Mouse (Mus musculus) hindbrain, embryonic 15.5 days (tissue): ENCODE data around the gene Als2cr12. TPM values are rescaled to one million over a fixed set of nuclear protein-coding genes. Genes with fewer than 3 reads are reported as not detected.
"Not testable (repeated sequence)": the region's sequence is repeated elsewhere in the genome, so short reads cannot be mapped to it uniquely, and the experiment has no call there.

ENCODE experiments used
- ATAC-seq: fragments of 200-750 bp; cut with Nextera tagmentation; 2 replicates; pipeline ENCODE4 v1.8.0; 2017; ENCODE audit warnings: low read depth, moderate number of reproducible peaks, moderate TSS enrichment; ENCODE audit not compliant: low FRiP score
- H3K27ac ChIP-seq: fragments of 300-500 bp; sonication (generic); replicated peaks from 2 replicates; pipeline ENCODE4 v1.5.1; 2015; ENCODE audit warnings: mild to moderate bottlenecking, inconsistent platforms
- H3K27me3 ChIP-seq: fragments of 300-500 bp; sonication (generic); 2 replicates; pipeline ENCODE4 v1.6.1; 2015; ENCODE audit warnings: control low read depth, inconsistent platforms
- H3K36me3 ChIP-seq: fragments of 300-500 bp; sonication (generic); 2 replicates; pipeline ENCODE4 v1.6.1; 2015; ENCODE audit warnings: control low read depth, inconsistent platforms
- H3K4me1 ChIP-seq: fragments of 300-500 bp; sonication (generic); replicated peaks from 2 replicates; pipeline ENCODE4 v1.6.1; 2015; ENCODE audit warnings: control low read depth, inconsistent platforms
- H3K4me2 ChIP-seq: fragments of 300-500 bp; sonication (generic); 2 replicates; pipeline ENCODE4 v1.6.1; 2015; ENCODE audit warnings: moderate library complexity, mild to moderate bottlenecking, inconsistent platforms
- H3K4me3 ChIP-seq: fragments of 300-500 bp; sonication (generic); 2 replicates; pipeline ENCODE4 v1.5.1; 2015; ENCODE audit warnings: mild to moderate bottlenecking, inconsistent platforms
- H3K9ac ChIP-seq: fragments of 300-500 bp; sonication (generic); 2 replicates; pipeline ENCODE4 v1.6.1; 2015; ENCODE audit warnings: inconsistent platforms
- H3K9me3 ChIP-seq: fragments of 300-500 bp; sonication (generic); 2 replicates; pipeline ENCODE4 v1.6.1; 2016; ENCODE audit warnings: control low read depth, inconsistent platforms
- WGBS: fragments of 180-500 bp; shearing (Covaris S2); methylation state at CpG from one replicate; pipeline ENCODE4 v1.1.7; 2015; 5-methylcytosine and 5-hydroxymethylcytosine counted together
- polyA plus RNA-seq: library from polyadenylated mRNA; unstranded; fragments of >200 nt; fragmentation: Nextera tagmentation; extraction: Ambion mirVana; gene quantifications from 2 replicates; pipeline ENCODE4 v1.2.1, GENCODE M21; 2015

The Als2cr12 gene
- not detected in 2 replicates for polyA plus RNA-seq

DNA sequence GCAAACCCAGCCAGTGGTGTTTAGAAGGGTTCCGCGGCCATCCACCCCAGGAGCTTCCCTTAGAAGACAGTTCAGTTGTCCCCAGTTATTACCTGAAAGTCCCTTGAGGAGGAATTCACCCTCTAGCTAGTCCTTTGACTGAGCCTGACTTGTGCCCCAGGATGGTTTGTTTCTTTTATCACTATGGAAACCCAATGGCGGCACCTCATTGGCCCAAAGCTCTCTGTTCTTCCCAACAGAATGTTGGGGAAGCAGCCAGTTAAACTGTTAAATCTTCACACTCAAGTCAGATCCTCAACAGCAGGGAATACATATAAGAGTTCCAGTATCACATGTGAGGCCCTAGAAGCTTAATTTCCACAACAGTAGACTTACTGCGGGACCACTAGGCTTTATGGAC is at the start of gene Als2cr12:
Gene Als2cr12 (minus strand): TSS at position 180 of the 400 bp plus-strand sequence.
- not testable (repeated sequence) for H3K27ac ChIP-seq, H3K4me2 ChIP-seq, H3K4me1 ChIP-seq, H3K9ac ChIP-seq, H3K36me3 ChIP-seq, H3K9me3 ChIP-seq, H3K27me3 ChIP-seq, ATAC-seq, H3K4me3 ChIP-seq
- WGBS, result 89% methylated on average over 4 of the region's 4 CpGs

DNA sequence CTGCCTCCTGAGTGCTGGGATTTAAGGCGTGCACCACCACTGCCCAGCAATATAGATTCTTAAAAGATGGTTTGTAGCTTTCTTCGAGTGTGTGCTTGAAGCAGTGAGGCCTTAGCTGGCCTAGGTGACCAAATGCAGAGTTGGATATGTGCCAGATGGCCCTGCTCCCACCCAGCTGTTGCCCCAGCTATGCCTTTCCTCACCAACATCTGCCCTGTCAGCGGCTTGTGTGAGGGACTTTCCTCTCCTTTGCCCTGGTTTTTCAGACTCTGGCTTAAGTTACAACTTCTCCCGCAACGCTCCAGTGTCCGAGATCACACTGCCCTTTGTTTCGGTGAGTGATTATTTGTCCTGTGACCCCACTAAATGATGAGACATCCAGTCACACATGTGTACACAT is 48.9 kb upstream of the Als2cr12 start:
- WGBS, result 91% methylated on average over 7 of the region's 7 CpGs
- H3K4me3 ChIP-seq, result no peak overlapping the region
- no peak overlapping the region for H3K9ac ChIP-seq
- peaks cover 4% of the 10 kb centered on the region; the same call in 1 of the 2 replicates for H3K36me3 ChIP-seq
- no peak overlapping the region for H3K4me2 ChIP-seq
- no peaks in the 10 kb centered on the region for H3K27me3 ChIP-seq
- no peaks in the 10 kb centered on the region for H3K4me1 ChIP-seq
- no peak for ATAC-seq
- H3K9me3 ChIP-seq, result no peaks in the 10 kb centered on the region
- H3K27ac ChIP-seq, result no peak overlapping the region

DNA sequence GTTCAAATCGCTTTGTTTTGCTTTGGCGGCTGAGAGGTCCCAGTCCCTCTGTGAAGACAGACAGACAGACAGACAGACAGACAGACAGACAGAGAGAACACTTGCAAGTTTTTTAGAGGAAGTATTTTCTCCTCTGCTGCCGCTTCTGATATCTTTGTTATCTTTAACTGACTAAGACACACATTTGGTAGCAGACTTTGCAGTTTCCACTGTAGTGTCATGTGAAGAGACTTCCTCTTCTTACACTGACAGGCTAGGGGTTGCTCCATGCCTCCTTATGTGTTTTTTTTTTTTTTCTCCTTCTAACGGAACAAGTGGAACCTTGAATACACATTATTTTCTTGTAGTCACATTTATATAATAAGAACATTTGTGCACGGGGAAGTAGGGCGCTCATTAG is 47.5 kb upstream of the Als2cr12 start:
- peaks cover 4% of the 10 kb centered on the region; the same call in 1 of the 2 replicates for H3K36me3 ChIP-seq
- H3K9me3 ChIP-seq, result no peaks in the 10 kb centered on the region
- no peak overlapping the region for H3K27ac ChIP-seq
- no peaks in the 10 kb centered on the region for H3K27me3 ChIP-seq
- no peak overlapping the region for H3K4me2 ChIP-seq
- H3K4me1 ChIP-seq, result no peaks in the 10 kb centered on the region
- H3K9ac ChIP-seq, result no peak overlapping the region
- 96% methylated on average over 6 of the region's 6 CpGs for WGBS
- no peak for ATAC-seq
- no peak overlapping the region for H3K4me3 ChIP-seq

DNA sequence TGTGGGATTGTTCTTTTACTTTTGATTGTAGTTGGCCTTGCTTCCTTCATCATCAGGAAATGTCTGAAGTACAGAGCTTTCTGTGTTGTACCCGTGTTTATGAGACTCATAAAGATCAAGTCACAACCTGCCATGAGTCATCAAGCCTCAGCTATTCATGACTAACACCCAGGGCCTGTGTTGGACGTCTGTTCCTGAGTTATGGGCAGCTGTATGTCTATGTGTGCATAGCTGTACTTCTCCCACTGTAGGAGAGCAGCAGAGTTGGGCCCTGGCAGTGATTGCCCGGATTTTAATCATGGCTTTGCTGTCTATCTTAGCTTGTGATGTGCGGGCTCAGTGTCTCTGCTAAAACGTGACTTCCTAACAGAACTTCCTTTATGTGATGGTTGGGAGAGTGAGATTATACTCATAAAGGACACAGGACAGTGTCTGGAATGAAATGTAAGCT is 46.8 kb upstream of the Als2cr12 start:
- Histone ChIP-seq H3K9ac (no peak overlapping the region), H3K4me3 (no peak overlapping the region), H3K9me3 (no peaks in the 10 kb centered on the region), H3K4me1 (no peaks in the 10 kb centered on the region), H3K36me3 (peaks cover 4% of the 10 kb centered on the region; the same call in 1 of the 2 replicates), H3K4me2 (no peak overlapping the region), H3K27ac (no peak overlapping the region), H3K27me3 (no peaks in the 10 kb centered on the region)
- 83% methylated on average over 5 of the region's 5 CpGs for WGBS
- no peak for ATAC-seq

DNA sequence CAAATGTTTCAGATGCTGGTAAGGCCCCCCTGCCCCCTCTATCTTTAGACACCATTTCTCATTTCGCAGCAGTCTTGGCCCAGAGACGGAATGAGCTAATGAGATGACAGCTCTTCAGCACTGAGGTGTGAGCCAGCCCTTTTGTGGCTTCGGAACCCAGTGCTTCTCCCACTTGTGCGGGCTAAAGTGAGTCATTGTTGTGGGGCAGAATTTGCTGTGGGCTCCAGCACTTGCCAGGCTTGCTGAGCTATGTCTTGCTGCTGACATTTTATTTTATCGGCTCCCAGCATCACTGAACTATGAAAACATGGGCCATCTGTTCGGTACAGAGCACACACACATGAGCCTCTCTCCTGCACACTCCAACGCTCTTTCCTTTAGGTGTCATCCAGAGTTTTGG is 43.7 kb upstream of the Als2cr12 start:
- no peak overlapping the region for H3K4me3 ChIP-seq
- peaks cover 6% of the 10 kb centered on the region; the same call in 1 of the 2 replicates for H3K36me3 ChIP-seq
- 91% methylated on average over 7 of the region's 7 CpGs for WGBS
- no peak overlapping the region for H3K4me2 ChIP-seq
- no peak overlapping the region for H3K27ac ChIP-seq
- no peaks in the 10 kb centered on the region for H3K4me1 ChIP-seq
- no peak overlapping the region for H3K9ac ChIP-seq
- H3K27me3 ChIP-seq, result no peaks in the 10 kb centered on the region
- no peaks in the 10 kb centered on the region for H3K9me3 ChIP-seq
- no peak for ATAC-seq

DNA sequence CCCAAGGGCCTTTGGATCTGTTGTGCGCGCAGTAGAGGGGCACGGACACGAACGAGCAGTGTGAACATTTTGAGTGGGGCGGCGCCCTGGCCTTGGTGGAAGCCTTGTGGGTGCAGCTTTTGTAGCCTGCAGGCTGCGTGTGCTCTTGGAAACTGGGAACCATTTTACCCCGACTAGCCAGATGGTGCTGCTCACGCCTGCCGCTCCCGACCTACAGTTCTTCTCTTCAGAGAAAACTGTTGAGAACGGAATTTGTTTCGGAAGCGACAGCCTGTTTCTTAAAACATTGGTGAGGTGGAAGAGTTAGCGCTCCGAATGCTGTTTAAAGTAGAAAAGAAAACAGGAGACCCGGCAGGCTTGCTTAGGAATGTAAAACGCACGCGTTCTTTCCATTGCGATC is 41.2 kb upstream of the Als2cr12 start:
- peaks cover 5% of the 10 kb centered on the region; the same call in 1 of the 2 replicates for H3K36me3 ChIP-seq
- no peak for ATAC-seq

DNA sequence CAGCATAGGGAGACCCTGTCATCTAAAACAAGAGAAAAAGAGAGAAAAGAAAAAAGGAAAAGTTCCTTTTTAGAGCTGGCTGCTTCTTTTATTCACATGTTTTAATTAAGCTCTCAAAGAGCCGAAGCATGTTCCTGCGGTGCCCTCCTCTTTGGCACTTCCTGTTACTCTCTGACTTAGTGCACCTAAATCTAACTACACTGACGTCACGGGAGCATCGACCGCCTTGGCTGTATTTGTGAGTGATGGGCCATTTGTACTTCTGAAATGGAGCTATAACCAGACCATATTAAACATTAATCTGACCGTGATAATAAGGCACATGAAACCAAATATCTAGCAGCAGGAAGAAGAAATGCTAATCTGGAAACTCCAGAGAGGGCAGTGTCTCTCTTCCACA is 40.2 kb upstream of the Als2cr12 start:
- WGBS, result 92% methylated on average over 7 of the region's 7 CpGs
- H3K4me1 ChIP-seq, result no peaks in the 10 kb centered on the region
- H3K27ac ChIP-seq, result no peak overlapping the region
- ATAC-seq, result no peak
- no peaks in the 10 kb centered on the region for H3K27me3 ChIP-seq
- H3K36me3 ChIP-seq, result peaks cover 3% of the 10 kb centered on the region; the same call in 1 of the 2 replicates
- H3K9me3 ChIP-seq, result no peaks in the 10 kb centered on the region
- no peak overlapping the region for H3K9ac ChIP-seq
- no peak overlapping the region for H3K4me3 ChIP-seq
- no peak overlapping the region for H3K4me2 ChIP-seq

More for the DNA sequence above, 41.2 kb upstream of the Als2cr12 start:
- 97% methylated on average over 22 of the region's 22 CpGs for WGBS
- H3K27me3 ChIP-seq, result no peaks in the 10 kb centered on the region
- no peak overlapping the region for H3K4me3 ChIP-seq
- H3K4me2 ChIP-seq, result no peak overlapping the region
- no peaks in the 10 kb centered on the region for H3K9me3 ChIP-seq
- H3K27ac ChIP-seq, result no peak overlapping the region
- no peaks in the 10 kb centered on the region for H3K4me1 ChIP-seq
- no peak overlapping the region for H3K9ac ChIP-seq

DNA sequence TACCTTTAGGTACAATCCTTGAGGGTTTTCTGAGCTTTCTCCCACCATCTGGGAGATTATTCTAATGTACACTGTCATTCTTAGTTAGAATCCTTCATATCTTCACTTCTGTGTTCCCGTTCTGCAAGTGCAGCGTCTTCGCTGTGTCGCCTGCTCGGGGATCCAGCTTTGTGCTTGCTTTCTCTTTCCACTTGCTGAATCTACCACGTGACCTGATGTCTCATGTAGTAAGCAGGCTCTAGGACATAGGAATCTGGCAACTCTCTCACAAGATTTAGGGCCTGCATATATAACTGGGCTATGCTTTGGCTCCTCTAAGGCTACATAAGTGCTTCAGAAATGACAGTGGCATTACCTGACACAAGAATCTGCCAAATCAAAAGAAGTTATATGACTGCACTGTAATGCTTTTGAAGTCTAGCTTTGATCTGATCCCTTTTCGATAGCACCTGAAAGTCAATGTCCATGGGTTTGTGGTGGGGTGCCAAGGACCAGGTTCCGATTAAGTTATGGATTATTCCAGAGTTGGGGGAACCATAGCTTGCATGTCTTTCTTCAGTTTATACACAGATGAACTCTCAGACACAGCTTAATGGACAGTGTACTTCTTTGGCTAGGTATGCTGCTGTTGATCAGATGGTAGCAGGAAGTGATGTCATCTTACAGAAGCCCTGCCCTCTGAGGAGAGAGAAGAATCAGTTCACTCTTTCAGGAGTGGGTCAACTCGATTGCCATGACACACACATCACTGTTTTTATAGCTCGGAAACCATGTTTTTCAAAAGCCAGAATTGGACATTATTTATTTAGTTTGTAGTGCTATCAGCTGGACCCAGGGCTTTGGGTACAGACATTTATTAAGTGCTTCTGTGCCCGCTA is 38.5 kb upstream of the Als2cr12 start:
- ATAC-seq, result no peak
- Histone ChIP-seq H3K4me2 (no peak overlapping the region), H3K27me3 (no peaks in the 10 kb centered on the region), H3K9ac (no peak overlapping the region), H3K36me3 (peaks cover 3% of the 10 kb centered on the region; the same call in 1 of the 2 replicates), H3K4me3 (no peak overlapping the region), H3K27ac (no peak overlapping the region), H3K4me1 (no peaks in the 10 kb centered on the region), H3K9me3 (no peaks in the 10 kb centered on the region)
- 94% methylated on average over 11 of the region's 11 CpGs for WGBS

DNA sequence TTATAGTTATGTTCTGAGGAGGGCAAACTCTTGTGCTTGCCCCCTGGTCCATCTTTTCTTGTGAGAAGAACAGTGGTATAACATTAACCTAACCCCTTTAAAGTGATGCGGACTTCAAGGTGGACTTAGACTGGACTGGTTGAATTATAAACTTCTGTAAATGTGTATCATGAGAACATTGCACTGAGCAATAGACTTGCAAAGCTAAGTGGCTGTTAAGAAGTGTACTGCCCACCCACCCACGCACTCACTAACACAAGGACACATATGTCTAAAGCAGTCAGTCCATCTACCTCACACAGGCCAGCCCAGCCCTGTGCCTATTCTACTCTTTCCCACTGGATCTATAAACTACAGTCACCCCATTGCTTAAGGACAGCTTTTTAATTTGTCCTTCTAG is 37.8 kb upstream of the Als2cr12 start:
- no peak for ATAC-seq
- no peak overlapping the region for H3K4me3 ChIP-seq
- no peaks in the 10 kb centered on the region for H3K4me1 ChIP-seq
- H3K9me3 ChIP-seq, result no peaks in the 10 kb centered on the region
- no peak overlapping the region for H3K9ac ChIP-seq
- WGBS, result 94% methylated on average over 2 of the region's 2 CpGs
- H3K4me2 ChIP-seq, result no peak overlapping the region
- no peak overlapping the region for H3K27ac ChIP-seq
- H3K36me3 ChIP-seq, result peaks cover 3% of the 10 kb centered on the region; the same call in 1 of the 2 replicates
- H3K27me3 ChIP-seq, result no peaks in the 10 kb centered on the region

DNA sequence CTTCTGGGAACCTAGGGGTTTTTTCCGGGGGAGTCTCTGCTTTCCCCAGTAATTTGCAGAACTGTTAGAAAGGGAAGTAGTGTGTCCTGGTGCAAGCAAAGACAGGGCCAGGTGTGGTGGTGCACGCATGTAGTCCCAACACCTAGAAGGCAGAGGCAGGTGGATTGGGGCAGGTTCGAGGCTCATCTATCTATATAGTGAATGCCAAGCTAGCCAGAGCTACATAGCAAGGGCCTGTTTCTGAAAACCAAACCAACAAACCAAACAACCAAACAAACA is 32.7 kb upstream of the Als2cr12 start:
- 97% methylated on average over 3 of the region's 3 CpGs for WGBS
- ATAC-seq, result no peak
- Histone ChIP-seq H3K27ac (no peak overlapping the region), H3K9me3 (no peaks in the 10 kb centered on the region), H3K27me3 (no peaks in the 10 kb centered on the region), H3K36me3 (no peaks in the 10 kb centered on the region), H3K4me3 (no peak overlapping the region), H3K4me1 (no peaks in the 10 kb centered on the region), H3K9ac (no peak overlapping the region), H3K4me2 (no peak overlapping the region)

DNA sequence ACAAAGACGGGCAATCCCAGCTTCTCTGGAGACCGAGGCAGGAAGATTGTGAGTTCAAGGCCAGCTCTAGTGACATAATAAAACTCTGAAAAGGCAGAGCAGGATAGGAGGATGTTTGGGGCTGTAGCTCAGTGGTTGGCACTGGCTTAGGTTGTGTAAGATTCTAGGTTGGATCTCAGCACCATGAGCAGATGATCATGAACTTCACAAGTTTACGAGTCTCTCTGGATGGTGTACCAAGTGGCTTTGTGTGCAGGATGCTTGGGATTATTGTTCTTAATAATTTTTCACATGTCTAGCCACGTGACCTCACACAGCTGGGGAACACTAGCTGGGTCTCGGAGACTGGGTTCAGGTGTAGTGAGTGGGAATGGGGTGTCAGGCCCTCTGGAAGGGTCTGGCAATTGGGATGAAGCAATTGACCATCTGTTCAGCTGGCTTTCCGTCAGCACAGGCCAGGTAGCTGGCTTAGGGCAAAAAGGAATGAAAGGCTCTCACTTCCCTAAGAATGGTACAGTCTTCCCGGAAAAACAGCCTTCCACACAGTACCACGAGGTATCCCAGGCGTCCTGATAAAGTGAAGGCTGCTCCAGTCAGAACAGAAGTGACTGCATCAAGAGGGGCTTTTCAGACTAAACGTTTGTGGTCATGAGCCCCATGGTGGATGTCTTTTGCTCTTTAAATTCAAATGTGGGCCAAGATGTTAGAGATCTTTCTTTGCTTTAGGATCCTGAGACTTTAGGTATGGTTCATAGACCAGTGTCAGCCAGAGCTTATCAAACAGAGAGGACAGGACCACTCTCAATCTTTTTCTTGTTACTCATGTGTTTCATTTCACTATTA is 32.2 kb upstream of the Als2cr12 start:
- Histone ChIP-seq H3K9ac (no peak overlapping the region), H3K36me3 (no peaks in the 10 kb centered on the region), H3K27me3 (no peaks in the 10 kb centered on the region), H3K4me3 (no peak overlapping the region), H3K4me1 (no peaks in the 10 kb centered on the region), H3K27ac (no peak overlapping the region), H3K4me2 (no peak overlapping the region), H3K9me3 (no peaks in the 10 kb centered on the region)
- ATAC-seq, result no peak
- WGBS, result 90% methylated on average over 10 of the region's 10 CpGs
